Mouse (Mus musculus) MN1 (cell line): ENCODE data around the gene Idnk.

Experiments used
- DNase-seq: peaks from one replicate; pipeline ENCODE4 v3.0.0-alpha.2; 2016; ENCODE audit warnings: low spot score

The Idnk gene

DNA sequence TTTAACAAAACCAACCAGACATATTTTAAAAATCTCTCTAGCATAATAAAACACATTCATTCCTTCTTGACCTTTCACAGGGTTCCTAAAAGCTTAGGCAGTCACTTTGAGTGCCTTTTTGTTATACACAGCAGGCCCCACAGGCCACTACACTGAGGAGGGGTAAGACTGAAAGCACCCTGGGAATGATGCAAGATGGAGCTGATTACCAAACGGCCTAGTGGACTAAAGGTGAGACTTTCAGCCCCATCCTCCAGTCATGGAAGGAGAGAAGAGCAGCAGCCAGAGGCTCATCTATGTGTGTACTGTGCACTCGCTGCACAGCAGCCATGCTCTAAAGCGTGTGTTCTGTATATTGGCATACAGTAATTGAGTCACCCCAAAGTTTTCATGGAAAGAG, 37.5 kb downstream of the Idnk start:
- DNase-seq, result no peak

- no peak for DNase-seq
Measured at GRCm38 (mm10) chr13:58197211-58197610, 39.8 kb downstream of the Idnk start.

- no peak for DNase-seq
Measured at GRCm38 (mm10) chr13:58197981-58198640, 40.7 kb downstream of the Idnk start.

GRCm38 (mm10) chr13:58201343-58201742, 43.9 kb downstream of the Idnk start:
- DNase-seq, result no peak

- DNase-seq, result no peak
Measured at GRCm38 (mm10) chr13:58201908-58202307, 44.5 kb downstream of the Idnk start.

GRCm38 (mm10) chr13:58202903-58203302, 45.5 kb downstream of the Idnk start:
- DNase-seq, result no peak

GRCm38 (mm10) chr13:58204202-58204601, 46.8 kb downstream of the Idnk start:
- DNase-seq, result no peak

DNA sequence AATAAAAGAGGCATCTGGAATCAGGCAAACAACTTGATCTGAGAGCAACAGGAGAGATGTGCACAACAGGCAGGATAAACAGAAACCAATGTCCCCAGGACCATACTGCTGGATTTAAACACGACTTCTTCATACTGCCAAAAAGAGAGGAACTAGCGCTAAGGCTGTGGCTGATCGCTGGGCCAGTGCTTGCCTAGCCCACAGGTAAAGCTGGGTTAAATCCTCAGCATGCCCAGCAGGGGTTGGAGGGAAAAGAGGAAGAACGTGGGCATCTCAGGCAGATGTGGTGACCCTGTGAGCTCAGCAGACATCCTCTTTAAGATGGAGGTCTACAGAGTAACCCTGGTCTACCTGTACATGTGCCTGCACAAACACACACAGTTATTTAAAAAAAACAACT, 47.5 kb downstream of the Idnk start:
- DNase-seq, result no peak

DNA sequence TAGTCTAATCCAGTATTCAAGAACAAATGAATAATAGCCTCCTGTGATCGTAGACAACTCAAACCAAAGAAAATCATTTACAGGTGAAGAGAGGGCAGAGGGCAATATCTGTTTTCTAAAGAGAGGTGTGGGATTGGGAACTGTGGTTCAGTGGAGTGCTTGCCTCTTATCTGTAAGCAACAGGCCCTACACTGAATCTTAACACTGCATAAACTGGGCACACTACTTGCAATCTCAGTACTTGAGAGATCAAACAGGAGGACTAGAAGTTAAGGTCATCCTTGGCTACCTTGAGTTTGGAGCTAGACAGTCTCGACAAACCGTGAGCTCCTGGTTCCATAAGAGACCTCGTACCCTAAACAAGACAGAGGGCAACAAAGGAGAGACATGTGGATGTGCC, 48.6 kb downstream of the Idnk start:
- no peak for DNase-seq

GRCm38 (mm10) chr13:58210441-58210840, 53.0 kb downstream of the Idnk start:
- DNase-seq, result no peak

GRCm38 (mm10) chr13:58212530-58212929, 55.1 kb downstream of the Idnk start:
- DNase-seq, result no peak

DNA sequence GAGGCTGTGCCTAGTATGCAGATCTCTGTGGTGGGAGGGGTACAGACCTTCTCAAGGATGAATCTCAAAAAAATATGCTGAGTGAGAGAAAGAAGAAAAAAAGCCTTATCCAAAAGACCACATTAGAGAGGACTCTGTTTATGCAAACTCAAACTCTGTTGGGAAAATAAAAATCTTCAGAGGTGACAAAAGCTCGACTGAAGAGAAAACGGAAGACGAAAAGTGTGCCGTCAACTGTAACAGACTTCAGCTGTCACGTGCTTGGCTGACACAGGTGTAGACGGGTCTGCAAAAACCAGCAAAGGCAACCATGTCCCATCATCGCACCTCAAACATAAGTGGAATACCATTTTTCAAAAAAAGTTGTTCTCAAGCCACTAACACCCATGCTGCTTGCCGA, 56.4 kb downstream of the Idnk start:
- no peak for DNase-seq
